In the genomic region with DNA sequence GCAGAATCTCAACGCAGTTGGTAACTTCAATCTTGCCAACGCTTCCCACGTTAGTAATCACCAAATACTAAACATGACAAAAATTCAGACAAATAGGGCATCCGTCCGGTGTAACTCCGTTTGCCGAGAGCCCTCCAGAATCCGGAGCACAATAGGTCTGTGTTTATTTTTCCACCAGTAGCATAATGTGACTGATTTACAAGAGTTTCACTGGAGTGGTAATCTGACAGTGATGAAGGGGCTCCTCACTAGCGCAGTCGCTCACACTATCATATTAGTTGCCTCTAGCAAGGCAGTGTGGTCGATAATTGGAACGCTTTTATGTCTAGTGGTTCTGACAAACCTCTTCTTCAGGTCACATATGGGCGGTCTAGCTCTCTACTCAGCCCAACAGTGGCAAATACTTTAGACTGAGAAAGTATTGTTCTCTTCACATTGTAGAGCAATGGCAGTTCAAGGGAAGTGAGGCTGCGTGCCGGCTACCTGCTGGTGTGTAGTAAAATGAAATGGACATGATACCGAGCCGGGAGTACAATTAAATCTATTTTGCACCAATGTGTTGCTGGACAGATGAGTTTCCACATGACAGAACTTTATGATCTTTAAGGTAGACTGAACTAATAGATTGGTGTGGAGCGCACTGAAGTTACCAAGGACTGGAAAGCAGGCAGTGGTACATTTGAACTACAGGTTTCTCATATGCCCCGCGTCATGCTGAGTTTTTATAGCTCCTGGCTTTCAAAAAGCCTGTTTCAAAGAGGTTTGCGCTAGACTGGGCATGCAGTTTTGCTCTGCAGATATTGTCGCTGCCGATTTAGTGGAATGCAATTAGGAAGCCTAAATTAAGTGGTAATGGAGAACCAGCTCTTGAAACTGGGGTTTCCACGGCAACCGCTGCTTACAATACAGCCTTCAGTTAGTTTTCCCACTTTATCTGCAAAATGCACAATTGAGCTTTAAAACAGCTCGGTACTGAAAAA, we compare ENCODE assay signal across 8 mouse cellular contexts.
DNase-seq lines count a peak whose midpoint lies in the region; ATAC-seq lines count a peak whose summit lies in the region.
"Had no signal": no experiment of that assay in that cellular context is flagged by ENCODE, and none has a peak within 500 bp of the region (broad histone marks: within the 10 kb centered on the region; RNA-seq: fewer than 3 reads in every experiment).

No protein-coding gene starts in this region.

- H3K4me2 ChIP-seq in forebrain, embryonic 12.5 days: peak overlapping the region; percentile 64
- peak overlapping the region; percentile 61 for H3K4me2 ChIP-seq in limb, embryonic 13.5 days (replicated peaks)
- H3K4me2 ChIP-seq: liver, embryonic 13.5 days had no signal

- H3K27me3 ChIP-seq in forebrain, embryonic 12.5 days: peaks cover 7% of the 10 kb centered on the region; the same call in 1 of the 2 replicates
- H3K27me3 ChIP-seq in limb, embryonic 13.5 days: peaks cover 4% of the 10 kb centered on the region; the same call in 1 of the 2 replicates
- H3K27me3 ChIP-seq: liver, embryonic 13.5 days had no signal

- WGBS in forebrain, embryonic 12.5 days: 9% methylated on average over 26 of the region's 26 CpGs
- WGBS in limb, embryonic 13.5 days: 27% methylated on average over 26 of the region's 26 CpGs

- DNase-seq in embryo, embryonic 10.5 days (ENCODE audit: low spot score): peak; percentile 71
- peak; percentile 19 for DNase-seq in kidney, postnatal 10 days
- peak; percentile 53 for DNase-seq in telencephalon, adult 2 months (ENCODE audit: low read depth, low spot score)
- DNase-seq in thymus, postnatal 0 days (ENCODE audit: low spot score): no peak
- no peak for DNase-seq in spleen, postnatal 10 days (ENCODE audit: low spot score in 2 of 2)
- DNase-seq: liver, embryonic 13.5 days had no signal

- peak overlapping the region; percentile 87 for H3K27ac ChIP-seq in forebrain, embryonic 12.5 days
- H3K27ac ChIP-seq in limb, embryonic 13.5 days: no peak overlapping the region
- H3K27ac ChIP-seq: liver, embryonic 13.5 days had no signal

- peak; percentile 79 for ATAC-seq in forebrain, embryonic 12.5 days (ENCODE audit: low FRiP score)
- peak; percentile 54; the same call in 1 of the 2 replicates for ATAC-seq in limb, embryonic 13.5 days (ENCODE audit: low FRiP score, low read depth)

- 0 out of 2 replicates have a peak overlapping the region, but pooled peaks have one; percentile 40 for H3K9ac ChIP-seq in forebrain, embryonic 12.5 days
- H3K9ac ChIP-seq in limb, embryonic 13.5 days: no peak overlapping the region
- H3K9ac ChIP-seq: liver, embryonic 13.5 days had no signal

- peaks cover 54% of the 10 kb centered on the region for H3K4me1 ChIP-seq in forebrain, embryonic 12.5 days
- peaks cover 32% of the 10 kb centered on the region for H3K4me1 ChIP-seq in limb, embryonic 13.5 days
- H3K4me1 ChIP-seq: liver, embryonic 13.5 days had no signal

- H3K36me3 ChIP-seq in forebrain, embryonic 12.5 days (replicated peaks): no peaks in the 10 kb centered on the region
- H3K36me3 ChIP-seq in limb, embryonic 13.5 days: no peaks in the 10 kb centered on the region
- H3K36me3 ChIP-seq: liver, embryonic 13.5 days had no signal

- peak overlapping the region; percentile 28 for H3K4me3 ChIP-seq in forebrain, embryonic 12.5 days (replicated peaks)
- H3K4me3 ChIP-seq in limb, embryonic 13.5 days: peak overlapping the region; percentile 28
- H3K4me3 ChIP-seq: liver, embryonic 13.5 days had no signal

- no peaks in the 10 kb centered on the region for H3K9me3 ChIP-seq in forebrain, embryonic 12.5 days
- no peaks in the 10 kb centered on the region for H3K9me3 ChIP-seq in limb, embryonic 13.5 days
- H3K9me3 ChIP-seq: liver, embryonic 13.5 days had no signal

Comparison
In these comparisons a context has a peak if more than half of its experiments do, and no peak if none do; other contexts are left out.
1. DNase-seq: peak in embryo, embryonic 10.5 days (single experiment), kidney, postnatal 10 days (single experiment) and telencephalon, adult 2 months (single experiment); none in thymus, postnatal 0 days (single experiment) and spleen, postnatal 10 days (0 of 2).